Mouse (Mus musculus): ENCODE data around the gene Nectin2. TPM values are rescaled to one million over a fixed set of nuclear protein-coding genes. Genes with fewer than 3 reads are reported as not detected.

Gene Nectin2
- polyA plus RNA-seq, 1 experiment from 2014 or later, result 34.6 TPM

DNA sequence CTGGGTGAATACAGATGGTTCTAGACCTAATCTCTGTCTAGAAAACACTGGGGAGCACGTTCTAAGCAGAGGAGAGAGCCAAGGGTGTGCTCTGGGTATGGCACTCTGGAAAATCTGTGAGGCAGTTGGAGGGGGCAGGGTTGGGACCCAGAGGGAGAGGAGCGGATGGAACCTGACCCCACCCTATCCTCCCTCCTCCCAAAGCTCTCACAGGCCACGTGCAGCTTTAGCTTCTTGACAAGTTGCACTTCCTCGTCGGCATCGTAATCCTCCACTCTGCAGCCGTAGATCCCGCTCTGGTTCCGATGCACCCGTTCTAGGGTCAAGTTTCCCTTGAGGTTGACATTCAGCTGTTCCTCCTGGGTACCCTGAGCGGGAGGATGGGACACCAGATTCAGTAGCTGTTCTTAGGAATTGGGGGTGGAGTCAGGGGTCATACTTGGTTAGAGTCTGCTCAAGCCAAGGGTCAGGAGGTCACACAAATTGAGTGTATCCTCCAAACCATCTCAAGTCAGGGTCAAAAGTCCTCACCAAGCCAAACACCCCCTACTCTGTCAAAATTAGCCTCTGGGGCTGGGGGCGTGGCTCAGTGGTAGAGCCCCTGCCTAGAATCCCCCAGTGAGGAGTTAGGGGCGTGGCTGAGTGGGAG lies 13.7 kb upstream of the Nectin2 start:
- WGBS, result 87% methylated on average over 13 of the region's 13 CpGs
- H3K4me3 ChIP-seq, result no peak overlapping the region

DNA sequence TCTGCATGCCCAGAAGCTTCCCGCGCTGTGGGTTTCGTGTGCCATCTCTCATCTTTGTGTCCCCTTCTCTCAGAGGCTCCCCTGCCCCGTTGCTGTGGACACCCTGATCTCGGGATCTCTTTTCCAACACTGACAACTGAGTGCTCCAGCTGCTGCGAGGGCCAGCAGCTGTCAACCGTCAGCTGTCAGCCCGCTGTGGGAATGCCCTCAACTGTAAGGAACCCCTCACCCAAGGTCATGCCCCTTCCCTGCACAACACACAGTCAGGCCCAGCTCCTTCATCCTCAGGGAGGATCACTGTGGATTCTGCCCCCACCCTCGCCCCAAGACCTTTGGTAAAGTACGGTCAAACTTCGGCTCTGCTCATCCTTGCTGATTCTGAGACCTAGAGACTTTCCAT lies 12.0 kb upstream of the Nectin2 start:
- H3K4me1 ChIP-seq, result no peaks in the 10 kb centered on the region
- no peak overlapping the region for H3K27ac ChIP-seq
- no peaks in the 10 kb centered on the region for H3K9me3 ChIP-seq (replicated peaks)
- no peaks in the 10 kb centered on the region for H3K36me3 ChIP-seq (ENCODE audit: poor library complexity, severe bottlenecking)
- no peak for ATAC-seq
- H3K4me3 ChIP-seq, result no peak overlapping the region
- H3K4me2 ChIP-seq, result no peak overlapping the region
- no peaks in the 10 kb centered on the region for H3K27me3 ChIP-seq
- 91% methylated on average over 11 of the region's 11 CpGs for WGBS
- no peak overlapping the region for H3K9ac ChIP-seq

More for the DNA sequence above, 13.7 kb upstream of the Nectin2 start:
- Histone ChIP-seq H3K4me1 (no peaks in the 10 kb centered on the region), H3K4me2 (no peak overlapping the region), H3K9ac (no peak overlapping the region), H3K27me3 (peaks cover 11% of the 10 kb centered on the region; the same call in 1 of the 2 replicates), H3K36me3 (ENCODE audit: poor library complexity, severe bottlenecking) (no peaks in the 10 kb centered on the region), H3K9me3 (replicated peaks) (no peaks in the 10 kb centered on the region), H3K27ac (no peak overlapping the region)
- no peak for ATAC-seq

DNA sequence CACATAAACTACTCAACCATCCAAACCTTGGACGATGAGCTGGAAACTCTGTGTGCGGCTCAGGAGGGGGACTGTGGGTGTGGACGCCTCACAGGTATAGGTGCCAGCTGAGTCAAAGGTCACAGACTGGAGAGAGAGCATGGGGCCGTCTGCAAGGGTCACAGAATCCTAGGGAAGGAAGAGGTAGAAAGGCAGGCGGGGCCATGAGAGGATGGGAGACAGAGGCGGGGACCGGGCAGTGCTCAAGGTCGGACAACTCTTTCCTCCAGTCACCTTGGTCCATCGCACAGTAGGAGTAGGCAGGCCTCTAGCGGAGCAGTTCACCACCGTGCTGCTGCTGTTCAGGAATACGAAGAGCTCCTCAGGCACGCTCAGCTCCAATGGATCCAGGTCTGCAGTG lies 9.7 kb upstream of the Nectin2 start:
- no peak overlapping the region for H3K9ac ChIP-seq
- ATAC-seq, result no peak
- WGBS, result 91% methylated on average over 13 of the region's 13 CpGs
- no peak overlapping the region for H3K27ac ChIP-seq
- no peaks in the 10 kb centered on the region for H3K36me3 ChIP-seq (ENCODE audit: poor library complexity, severe bottlenecking)
- no peak overlapping the region for H3K4me3 ChIP-seq
- no peak overlapping the region for H3K4me2 ChIP-seq
- no peaks in the 10 kb centered on the region for H3K27me3 ChIP-seq
- H3K9me3 ChIP-seq (replicated peaks), result no peaks in the 10 kb centered on the region
- no peaks in the 10 kb centered on the region for H3K4me1 ChIP-seq

DNA sequence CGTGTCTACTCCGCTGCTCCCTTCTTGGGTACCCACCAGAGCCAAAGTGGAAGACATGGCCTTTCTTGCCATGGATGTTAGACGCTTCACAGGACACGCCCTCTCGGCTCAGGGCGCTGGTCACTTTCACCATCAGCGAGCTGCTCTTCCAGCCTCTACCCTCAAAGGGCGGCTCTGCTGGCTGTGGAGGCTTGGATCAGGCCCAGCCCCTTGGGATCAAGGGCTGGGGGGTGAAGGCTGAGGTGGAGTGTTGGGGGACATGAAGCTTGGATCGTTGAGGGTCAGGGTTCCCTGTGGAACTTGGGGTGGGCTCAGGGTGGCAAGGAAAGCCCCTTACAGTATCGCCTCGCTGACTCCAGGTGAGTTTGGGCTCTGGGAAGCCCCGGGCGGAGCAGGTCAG lies 8.3 kb upstream of the Nectin2 start:
- H3K27me3 ChIP-seq, result no peaks in the 10 kb centered on the region
- 89% methylated on average over 13 of the region's 13 CpGs for WGBS
- H3K4me1 ChIP-seq, result no peaks in the 10 kb centered on the region
- H3K4me2 ChIP-seq, result no peak overlapping the region
- no peaks in the 10 kb centered on the region for H3K36me3 ChIP-seq (ENCODE audit: poor library complexity, severe bottlenecking)
- no peak overlapping the region for H3K4me3 ChIP-seq
- H3K27ac ChIP-seq, result no peak overlapping the region
- no peak overlapping the region for H3K9ac ChIP-seq
- ATAC-seq, result no peak
- H3K9me3 ChIP-seq (replicated peaks), result no peaks in the 10 kb centered on the region

DNA sequence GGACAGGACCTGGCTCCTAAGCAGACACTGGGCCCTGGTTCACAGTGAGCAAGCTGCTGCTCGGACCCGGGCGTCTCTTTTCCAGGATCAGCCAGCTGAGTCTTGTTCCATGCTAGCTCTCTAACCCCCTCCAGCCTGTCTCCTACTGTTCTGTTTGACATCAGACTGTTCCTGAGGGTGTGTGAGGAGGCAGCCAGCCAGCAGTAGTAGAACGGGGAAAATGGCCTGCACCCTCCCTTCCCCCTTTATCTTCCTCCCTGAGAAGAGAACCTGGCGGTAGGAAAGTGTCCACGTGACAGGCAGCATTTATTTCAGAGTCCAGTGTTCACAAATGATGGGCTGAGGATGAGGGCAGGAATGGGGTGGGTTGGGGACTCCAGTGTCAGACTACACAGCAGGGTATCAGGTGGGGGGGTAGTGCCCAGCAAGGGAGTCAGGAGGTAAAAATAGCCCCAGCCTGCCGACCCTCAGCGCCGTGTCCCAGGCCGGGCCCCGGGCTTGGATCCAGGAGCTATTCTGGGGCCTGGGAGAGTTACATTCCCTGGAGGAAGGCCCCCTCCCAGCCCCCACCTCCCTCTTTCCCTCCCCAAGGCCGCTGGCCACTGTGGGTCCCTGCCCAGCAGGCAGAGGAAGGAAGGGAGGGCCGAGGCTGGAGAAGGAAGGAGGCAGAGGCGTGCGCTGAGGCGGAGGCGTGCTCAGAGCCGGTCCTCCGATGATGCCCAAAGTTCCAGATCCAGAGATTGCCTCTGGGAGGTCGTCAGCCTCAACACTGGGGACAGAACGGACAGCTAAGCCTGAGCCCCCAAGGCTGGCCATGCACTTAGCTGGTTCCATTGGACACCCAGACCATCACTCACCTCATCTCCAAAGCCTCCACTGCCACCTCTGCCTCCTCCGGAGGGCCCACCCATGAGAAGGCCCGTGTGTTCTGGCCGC lies 5.8 kb upstream of the Nectin2 start:
- H3K4me1 ChIP-seq, result no peaks in the 10 kb centered on the region
- H3K27ac ChIP-seq, result no peak overlapping the region
- H3K9me3 ChIP-seq (replicated peaks), result no peaks in the 10 kb centered on the region
- 84% methylated on average over 23 of the region's 24 CpGs for WGBS
- no peak overlapping the region for H3K4me2 ChIP-seq
- no peak overlapping the region for H3K4me3 ChIP-seq
- no peak overlapping the region for H3K9ac ChIP-seq
- no peaks in the 10 kb centered on the region for H3K27me3 ChIP-seq
- ATAC-seq, result no peak
- H3K36me3 ChIP-seq (ENCODE audit: poor library complexity, severe bottlenecking), result no peaks in the 10 kb centered on the region

DNA sequence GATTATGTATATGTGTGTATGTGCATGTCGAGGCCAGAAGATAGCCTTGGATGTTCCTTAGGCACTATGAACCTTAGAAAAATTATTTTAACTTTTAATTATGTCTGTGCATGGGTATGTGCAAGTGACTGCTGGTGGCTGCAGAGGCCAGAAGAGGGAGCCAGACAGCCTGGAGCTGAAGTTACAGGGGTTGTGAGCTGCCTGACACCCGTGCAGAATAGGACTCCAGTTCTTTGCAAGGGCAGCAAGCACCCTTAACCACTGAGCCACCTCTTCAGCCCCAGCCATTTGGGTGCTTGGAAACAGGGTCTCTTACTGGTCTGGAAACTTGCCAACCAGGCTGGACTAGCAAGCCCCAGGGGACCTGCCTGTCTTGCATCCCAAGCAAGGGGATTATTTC lies 4.7 kb upstream of the Nectin2 start:
- no peak for ATAC-seq
- whole genome bisulfite sequencing, result 84% methylated on average over 2 of the region's 2 CpGs
- H3K27ac ChIP-seq, result no peak overlapping the region
- no peaks in the 10 kb centered on the region for H3K36me3 ChIP-seq (ENCODE audit: poor library complexity, severe bottlenecking)
- H3K4me3 ChIP-seq, result no peak overlapping the region
- H3K27me3 ChIP-seq, result no peaks in the 10 kb centered on the region
- peaks cover 6% of the 10 kb centered on the region; the same call in 1 of the 2 replicates for H3K4me1 ChIP-seq
- H3K9ac ChIP-seq, result no peak overlapping the region
- H3K9me3 ChIP-seq (replicated peaks), result no peaks in the 10 kb centered on the region
- H3K4me2 ChIP-seq, result no peak overlapping the region

DNA sequence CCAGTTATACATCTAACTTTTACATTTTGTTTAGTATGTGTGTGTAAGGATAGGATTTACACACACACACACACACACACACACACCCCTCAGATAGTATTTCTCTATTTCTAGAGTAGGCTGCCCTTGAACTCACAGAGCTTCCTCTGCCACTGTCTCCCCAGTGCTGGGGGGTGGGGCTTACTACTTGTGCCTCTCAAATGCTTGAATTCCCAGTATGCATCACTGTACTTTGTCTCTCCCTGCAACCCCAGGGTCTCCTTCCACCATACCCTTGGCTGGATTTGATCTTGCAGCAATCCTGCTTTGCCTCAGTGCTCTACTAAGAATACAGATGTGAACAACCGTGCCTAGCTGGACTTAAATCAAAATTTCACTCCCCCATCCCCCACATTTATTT lies 3.8 kb upstream of the Nectin2 start:
- Histone ChIP-seq H3K9ac (no peak overlapping the region), H3K4me1 (peaks cover 6% of the 10 kb centered on the region; the same call in 1 of the 2 replicates), H3K27ac (no peak overlapping the region), H3K27me3 (no peaks in the 10 kb centered on the region), H3K9me3 (replicated peaks) (no peaks in the 10 kb centered on the region), H3K4me3 (no peak overlapping the region), H3K36me3 (ENCODE audit: poor library complexity, severe bottlenecking) (no peaks in the 10 kb centered on the region), H3K4me2 (no peak overlapping the region)
- 76% methylated on average over 1 of the region's 1 CpGs for WGBS
- ATAC-seq, result no peak

DNA sequence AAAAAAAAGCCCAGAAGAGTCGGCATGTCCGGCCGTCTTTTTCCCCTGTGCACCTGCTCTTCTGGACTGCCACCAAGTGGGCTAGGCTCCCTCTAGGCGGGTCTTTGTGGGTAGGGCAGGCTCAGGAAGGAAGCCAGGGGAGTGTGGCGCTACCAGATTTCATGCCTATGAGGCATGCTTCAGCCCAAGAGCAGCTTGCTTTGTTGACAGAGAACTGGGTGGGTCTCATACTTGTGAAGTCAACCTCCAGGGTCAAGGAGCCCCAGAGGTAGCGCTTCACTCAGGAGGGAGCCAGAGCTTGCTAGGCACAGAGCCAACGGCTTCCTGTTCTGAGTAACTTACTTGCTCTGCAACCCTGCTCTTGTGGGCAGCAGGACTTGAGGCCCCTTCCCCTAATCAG lies 3.3 kb upstream of the Nectin2 start:
- no peak for ATAC-seq
- peaks cover 9% of the 10 kb centered on the region for H3K4me1 ChIP-seq
- no peaks in the 10 kb centered on the region for H3K36me3 ChIP-seq (ENCODE audit: poor library complexity, severe bottlenecking)
- 87% methylated on average over 7 of the region's 7 CpGs for WGBS
- no peak overlapping the region for H3K4me2 ChIP-seq
- no peak overlapping the region for H3K9ac ChIP-seq
- no peaks in the 10 kb centered on the region for H3K27me3 ChIP-seq
- no peak overlapping the region for H3K4me3 ChIP-seq
- H3K9me3 ChIP-seq (replicated peaks), result no peaks in the 10 kb centered on the region
- no peak overlapping the region for H3K27ac ChIP-seq

DNA sequence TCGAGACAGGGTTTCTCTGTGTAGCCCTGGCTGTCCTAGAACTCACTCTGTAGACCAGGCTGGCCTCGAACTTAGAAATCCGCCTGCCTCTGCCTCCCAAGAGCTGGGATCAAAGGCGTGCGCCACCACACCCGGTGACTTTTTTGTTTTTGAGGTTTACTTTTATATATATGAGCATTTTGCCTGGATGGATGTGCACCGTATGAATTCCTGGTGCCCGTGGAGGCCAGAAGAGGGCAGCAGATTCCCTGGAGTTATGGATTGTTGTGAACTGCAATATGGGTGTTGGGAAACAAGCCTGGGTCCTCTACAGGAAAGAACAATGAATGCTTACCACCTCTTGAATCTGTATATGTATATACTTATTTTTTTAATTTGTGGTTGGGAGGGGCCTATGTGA lies 2.4 kb upstream of the Nectin2 start:
- Histone ChIP-seq H3K9me3 (replicated peaks) (no peaks in the 10 kb centered on the region), H3K4me3 (no peak overlapping the region), H3K4me2 (no peak overlapping the region), H3K4me1 (peaks cover 19% of the 10 kb centered on the region), H3K36me3 (ENCODE audit: poor library complexity, severe bottlenecking) (no peaks in the 10 kb centered on the region), H3K27me3 (no peaks in the 10 kb centered on the region; the same call in 1 of the 2 replicates), H3K27ac (no peak overlapping the region), H3K9ac (no peak overlapping the region)
- no peak for ATAC-seq
- WGBS, result 73% methylated on average over 8 of the region's 8 CpGs

DNA sequence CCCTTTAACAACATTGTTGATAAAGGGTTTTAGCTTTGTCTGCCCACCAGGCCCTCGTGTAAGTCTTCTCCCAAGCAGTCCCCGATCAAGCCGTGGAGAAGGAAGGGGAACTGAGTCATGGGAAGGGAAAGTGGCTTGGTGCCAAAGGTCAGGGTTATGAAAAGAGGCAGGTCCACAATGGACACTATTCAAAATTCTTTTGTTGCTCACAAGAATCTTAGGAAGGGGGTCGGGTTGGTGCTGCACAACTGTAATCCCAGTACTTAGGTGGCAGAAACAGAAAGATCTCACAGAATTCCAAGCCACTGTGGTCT lies 744 bp upstream of the Nectin2 start:
- Histone ChIP-seq H3K4me3 (no peak overlapping the region), H3K4me2 (0 out of 2 replicates have a peak overlapping the region, but pooled peaks have one; percentile 79), H3K9me3 (replicated peaks) (no peaks in the 10 kb centered on the region), H3K27ac (no peak overlapping the region), H3K4me1 (peaks cover 32% of the 10 kb centered on the region), H3K36me3 (ENCODE audit: poor library complexity, severe bottlenecking) (no peaks in the 10 kb centered on the region), H3K27me3 (no peaks in the 10 kb centered on the region; the same call in 1 of the 2 replicates), H3K9ac (no peak overlapping the region)
- WGBS, result 64% methylated on average over 4 of the region's 4 CpGs
- ATAC-seq, result no peak

DNA sequence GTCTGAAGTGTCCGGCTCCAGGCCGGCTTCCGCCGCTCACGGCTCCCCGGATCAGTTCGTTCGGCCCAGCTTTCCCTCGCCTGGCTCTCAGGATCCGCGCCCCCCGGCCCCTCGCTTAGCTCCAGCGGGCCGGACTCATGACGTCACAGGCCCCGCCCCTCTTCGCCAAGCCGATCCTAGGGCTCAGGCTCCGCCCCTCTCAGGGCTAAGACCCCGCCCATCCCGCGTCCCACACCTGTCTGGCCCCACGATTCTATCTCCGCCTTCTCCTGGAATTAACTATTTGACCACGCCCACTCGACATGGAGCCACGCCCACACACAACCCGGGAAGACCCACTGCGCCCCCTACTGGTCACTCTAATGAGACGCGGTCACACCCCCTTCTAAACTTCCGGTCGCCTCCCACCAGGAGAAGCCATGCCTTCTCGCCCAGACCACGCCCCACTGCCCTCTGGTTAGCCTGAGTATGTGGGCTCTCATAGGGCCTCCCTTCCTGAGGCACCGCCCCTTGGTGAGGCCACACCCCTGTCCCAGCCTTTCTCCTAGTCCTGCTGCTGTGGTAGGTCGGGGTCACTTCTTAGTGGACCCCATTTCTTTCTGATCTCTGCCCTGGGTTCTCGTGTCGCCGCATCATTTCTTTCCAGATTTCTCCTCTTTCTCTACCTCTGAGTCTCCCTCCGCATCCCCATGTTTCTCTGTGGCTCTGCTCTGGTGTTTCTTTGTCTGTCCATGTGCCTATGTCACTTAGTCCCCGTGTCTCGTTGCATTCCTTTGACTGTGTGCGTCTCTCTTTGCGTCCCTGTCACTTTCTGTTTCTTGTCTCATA lies 680 bp downstream of the Nectin2 start:
- Histone ChIP-seq H3K4me2 (peak overlapping the region; percentile 79), H3K27ac (peak overlapping the region; percentile 78), H3K9ac (peak overlapping the region; percentile 91), H3K9me3 (replicated peaks) (no peaks in the 10 kb centered on the region), H3K4me3 (peak overlapping the region; percentile 76), H3K36me3 (ENCODE audit: poor library complexity, severe bottlenecking) (no peaks in the 10 kb centered on the region), H3K27me3 (no peaks in the 10 kb centered on the region; the same call in 1 of the 2 replicates), H3K4me1 (peaks cover 32% of the 10 kb centered on the region)
- peak; percentile 94 for ATAC-seq
- WGBS, result under 1% methylated on average over 44 of the region's 46 CpGs
